Mouse (Mus musculus) left cerebral cortex, adult 6 months (tissue): ENCODE data around the gene Magoh. TPM values are rescaled to one million over a fixed set of nuclear protein-coding genes. Genes with fewer than 3 reads are reported as not detected.

Experiments
- long read RNA-seq, 2 experiments: library from polyadenylated mRNA; unstranded; transcript quantifications; one replicate each; pipeline ENCODE4 v2.0.0; 2019 to 2020
- polyA plus RNA-seq: library from polyadenylated mRNA; unstranded; fragments of <200 nt; fragmentation: Nextera tagmentation; gene quantifications from 2 replicates; pipeline ENCODE4 v1.2.3, GENCODE M21; 2021

The Magoh gene
- 67.0 and 81.7 TPM in 2 replicates for polyA plus RNA-seq
- long read RNA-seq, experiment 1, transcript Magoh-201 (5 exons, 692 nt) = major isoform, 9 of 10 reads
- long read RNA-seq, experiment 1, partial matches to known transcripts = 1 of 10 reads
- long read RNA-seq, experiment 1, other reads (novel, unspliced or antisense) = 0 of 10 reads
- long read RNA-seq, experiment 2, transcript Magoh-201 (5 exons, 692 nt) = major isoform, 54 of 58 reads
- long read RNA-seq, experiment 2, partial matches to known transcripts = 0 of 58 reads
- long read RNA-seq, experiment 2, other reads (novel, unspliced or antisense) = 3 of 58 reads

GRCm38 (mm10) chr4:107879254-107880050 lies at the start of gene Magoh:
Gene Magoh, plus strand, starts transcription at chr4:107879755.

GRCm38 (mm10) chr4:107889731-107890432 lies 10.3 kb downstream of the Magoh start, which contains the start of gene 0610037L13Rik:
Gene 0610037L13Rik, plus strand, starts transcription at chr4:107889813.

GRCm38 (mm10) chr4:107923145-107923802 lies 43.7 kb downstream of the Magoh start, which contains the start of gene Cpt2:
Gene Cpt2, minus strand, starts transcription at chr4:107923610.

Other genes with a start within 250 kb of the Magoh start
- 0.60 and 0.70 TPM in 2 replicates for gene Dmrtb1, start 195.5 kb upstream of the Magoh start, polyA plus RNA-seq
- 4.1 and 4.8 TPM in 2 replicates for gene Lrp8, start 77.5 kb upstream of the Magoh start, polyA plus RNA-seq
- gene 0610037L13Rik, start 10.1 kb downstream of the Magoh start, polyA plus RNA-seq = 84.4 and 93.4 TPM in 2 replicates
- gene Cpt2, start 43.9 kb downstream of the Magoh start, polyA plus RNA-seq = 8.9 and 9.4 TPM in 2 replicates
- gene Slc1a7, start 88.6 kb downstream of the Magoh start, polyA plus RNA-seq = not detected in 2 replicates
- 1.2 TPM in 2 replicates for gene Podn, start 216.7 kb downstream of the Magoh start, polyA plus RNA-seq